Comparison of ENCODE assay signal across 22 mouse cellular contexts in the genomic region with DNA sequence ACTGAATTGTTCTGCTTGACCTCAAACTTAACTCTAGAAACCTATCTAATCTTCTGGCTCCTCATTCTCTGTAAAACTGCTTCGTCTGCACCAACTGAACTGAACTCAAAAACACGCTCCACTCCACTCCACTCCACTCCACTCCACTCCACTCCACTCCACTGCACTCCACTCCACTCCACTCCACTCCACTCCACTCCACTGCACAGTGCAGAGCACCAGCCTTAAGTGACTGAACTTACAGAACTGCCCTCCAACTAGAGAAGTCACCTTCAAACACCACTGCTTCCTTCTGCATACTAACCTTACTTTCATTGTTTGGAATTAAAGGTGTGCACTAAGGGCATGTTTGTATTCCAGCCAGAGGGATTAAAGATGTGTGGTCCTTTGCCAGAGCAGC. TPM values are rescaled to one million over a fixed set of nuclear protein-coding genes. Genes with fewer than 3 reads are reported as not detected.
A peak's percentile ranks its signal among the peaks of the same experiment; 100 is the strongest.
DNase-seq lines count a peak whose midpoint lies in the region; ATAC-seq and TF ChIP-seq lines count a peak whose summit lies in the region.
"Had no signal": no experiment of that assay in that cellular context is flagged by ENCODE, and none has a peak within 500 bp of the region (broad histone marks: within the 10 kb centered on the region; RNA-seq: fewer than 3 reads in every experiment).

No protein-coding gene starts in this region.

- no peak overlapping the region for H3K9ac ChIP-seq in heart, postnatal 0 days (replicated peaks; ENCODE audit: low read depth, low read length)
- H3K9ac ChIP-seq in lung, embryonic 15.5 days = no peak overlapping the region
- H3K9ac ChIP-seq: forebrain, embryonic 12.5 days; hindbrain, embryonic 12.5 days; limb, embryonic 15.5 days; midbrain, embryonic 12.5 days; neural tube, embryonic 15.5 days had no signal

- peaks cover 34% of the 10 kb centered on the region for H3K36me3 ChIP-seq in heart, postnatal 0 days (replicated peaks; ENCODE audit: control insufficient read depth, insufficient read depth, low read length)
- H3K36me3 ChIP-seq in lung, embryonic 15.5 days = peaks cover 45% of the 10 kb centered on the region

- no peaks in the 10 kb centered on the region for H3K9me3 ChIP-seq in heart, postnatal 0 days (replicated peaks; ENCODE audit: control insufficient read depth, low read length)
- no peaks in the 10 kb centered on the region for H3K9me3 ChIP-seq in lung, embryonic 15.5 days
- H3K9me3 ChIP-seq: forebrain, embryonic 12.5 days; G1E; hindbrain, embryonic 12.5 days; limb, embryonic 15.5 days; midbrain, embryonic 12.5 days; neural tube, embryonic 15.5 days had no signal

- intact Hi-C loops in heart, postnatal 36 days (cut with DNase I) = no loop called here

- no peak overlapping the region for H3K4me3 ChIP-seq in heart, postnatal 0 days (ENCODE audit: low read depth, low read length)
- no peak overlapping the region for H3K4me3 ChIP-seq in lung, embryonic 15.5 days
- H3K4me3 ChIP-seq: forebrain, embryonic 12.5 days; hindbrain, embryonic 12.5 days; limb, embryonic 15.5 days; midbrain, embryonic 12.5 days; myocyte; neural tube, embryonic 15.5 days had no signal

- ATAC-seq in heart, postnatal 0 days (ENCODE audit: insufficient read depth, low read depth) = no peak
- peak; percentile 59; the same call in 1 of the 2 replicates for ATAC-seq in lung, embryonic 15.5 days (ENCODE audit: borderline replicate concordance, extremely low read depth, low FRiP score, low TSS enrichment)
- ATAC-seq: inflammation-experienced regulatory T-cells, adult 6 months had no signal

- H3K4me2 ChIP-seq in heart, postnatal 0 days (ENCODE audit: low read depth, low read length) = no peak overlapping the region
- H3K4me2 ChIP-seq in lung, embryonic 15.5 days = no peak overlapping the region
- H3K4me2 ChIP-seq: forebrain, embryonic 12.5 days; hindbrain, embryonic 12.5 days; limb, embryonic 15.5 days; midbrain, embryonic 12.5 days; neural tube, embryonic 15.5 days had no signal

- H3K27ac ChIP-seq in heart, postnatal 0 days (ENCODE audit: low read depth) = peak overlapping the region; percentile 50; the same call in 1 of the 2 replicates
- H3K27ac ChIP-seq in lung, embryonic 15.5 days = peak overlapping the region; percentile 59; the same call in 1 of the 2 replicates
- H3K27ac ChIP-seq: forebrain, embryonic 12.5 days; hindbrain, embryonic 12.5 days; limb, embryonic 15.5 days; midbrain, embryonic 12.5 days; neural tube, embryonic 15.5 days had no signal

- no peaks in the 10 kb centered on the region for H3K27me3 ChIP-seq in heart, postnatal 0 days (ENCODE audit: control insufficient read depth, insufficient read depth, low read length)
- H3K27me3 ChIP-seq in lung, embryonic 15.5 days = no peaks in the 10 kb centered on the region
- H3K27me3 ChIP-seq: forebrain, embryonic 12.5 days; hindbrain, embryonic 12.5 days; limb, embryonic 15.5 days; midbrain, embryonic 12.5 days; neural tube, embryonic 15.5 days had no signal

- no peaks in the 10 kb centered on the region for H3K4me1 ChIP-seq in heart, postnatal 0 days (ENCODE audit: control insufficient read depth, insufficient read depth)
- H3K4me1 ChIP-seq in lung, embryonic 15.5 days = peaks cover 5% of the 10 kb centered on the region
- H3K4me1 ChIP-seq: forebrain, embryonic 12.5 days; hindbrain, embryonic 12.5 days; limb, embryonic 15.5 days; midbrain, embryonic 12.5 days; neural tube, embryonic 15.5 days had no signal

- TF ChIP-seq CTCF in heart, postnatal 0 days (IDR thresholded peaks at IDR 0.05; ENCODE audit: low read depth) = no peak

- TF ChIP-seq EP300 in heart, postnatal 0 days (IDR thresholded peaks at IDR 0.05; ENCODE audit: low read depth) = no peak

- WGBS in heart, postnatal 0 days = 61% methylated on average over 2 of the region's 2 CpGs
- 50% methylated on average over 2 of the region's 2 CpGs for WGBS in lung, embryonic 15.5 days

- DNase-seq in heart, postnatal 0 days (ENCODE audit: low spot score) = no peak
- no peak for DNase-seq in heart, postnatal 36 days
- DNase-seq in retina, postnatal 1 day = peak; percentile 15
- DNase-seq in retina, embryonic 14.5 days (ENCODE audit: low spot score) = no peak
- peak; percentile 56 for DNase-seq in thymus, postnatal 25 days
- DNase-seq in liver = no peak
- DNase-seq in urinary bladder, postnatal 14 days (ENCODE audit: low spot score) = no peak
- DNase-seq: adrenal gland, adult 2 months; cerebellum, adult 11 months; cerebellum, postnatal 25 days; gastrocnemius, postnatal 10 days; right cerebral cortex, postnatal 4 days had no signal

RNA-seq across cellular contexts. Expression of gene Esrp2, which starts 24.7 kb away (rescaled TPM):
- 9.8 and 10.6 TPM in 2 replicates for total RNA-seq in heart, postnatal 0 days (2014; rRNA removed; ENCODE audit: low replicate concordance)
- polyA plus RNA-seq in heart, postnatal 0 days (2015; fragmentation: Nextera tagmentation; extraction: Ambion mirVana) = 0.27 and 0.31 TPM in 2 replicates
- under 1 TPM; 0.31 to 0.46 TPM for total RNA-seq in heart, postnatal 36 days (2021)
- polyA plus RNA-seq in lung, embryonic 15.5 days (2015; fragmentation: Nextera tagmentation; extraction: Ambion mirVana) = 43.6 and 44.1 TPM in 2 replicates
- total RNA-seq: G1E; layer of hippocampus, postnatal 14 days had no signal
- polyA plus RNA-seq: G1E had no signal

RNA-seq across cellular contexts. Expression of gene Pla2g15, which starts 38.2 kb away (rescaled TPM):
- 4.5 and 4.7 TPM in 2 replicates for total RNA-seq in heart, postnatal 0 days (2014; rRNA removed; ENCODE audit: low replicate concordance)
- polyA plus RNA-seq in heart, postnatal 0 days (2015; fragmentation: Nextera tagmentation; extraction: Ambion mirVana) = 5.0 and 5.4 TPM in 2 replicates
- 1 to 10 TPM; 9.3 to 9.9 TPM for total RNA-seq in heart, postnatal 36 days (2021)
- 12.7 and 13.7 TPM in 2 replicates for polyA plus RNA-seq in lung, embryonic 15.5 days (2015; fragmentation: Nextera tagmentation; extraction: Ambion mirVana)

RNA-seq across cellular contexts. Expression of gene Nfatc3, which starts 53.4 kb away (rescaled TPM):
- total RNA-seq in heart, postnatal 0 days (2014; rRNA removed; ENCODE audit: low replicate concordance) = 26.6 and 28.3 TPM in 2 replicates
- polyA plus RNA-seq in heart, postnatal 0 days (2015; fragmentation: Nextera tagmentation; extraction: Ambion mirVana) = 2.0 and 2.4 TPM in 2 replicates
- total RNA-seq in heart, postnatal 36 days (2021) = 10 to 100 TPM; 20.1 to 20.7 TPM
- 6.6 and 8.2 TPM in 2 replicates for polyA plus RNA-seq in lung, embryonic 15.5 days (2015; fragmentation: Nextera tagmentation; extraction: Ambion mirVana)

RNA-seq across cellular contexts. Expression of gene Slc7a6, which starts 56.6 kb away (rescaled TPM):
- total RNA-seq in heart, postnatal 0 days (2014; rRNA removed; ENCODE audit: low replicate concordance) = 15.6 and 18.6 TPM in 2 replicates
- 15.4 and 18.2 TPM in 2 replicates for polyA plus RNA-seq in heart, postnatal 0 days (2015; fragmentation: Nextera tagmentation; extraction: Ambion mirVana)
- 10 to 100 TPM; 11.4 to 12.3 TPM for total RNA-seq in heart, postnatal 36 days (2021)
- polyA plus RNA-seq in lung, embryonic 15.5 days (2015; fragmentation: Nextera tagmentation; extraction: Ambion mirVana) = 50.8 and 57.6 TPM in 2 replicates

Comparison
In these comparisons a context has a peak if more than half of its experiments do, and no peak if none do; other contexts are left out.
1. DNase-seq: peak in retina, postnatal 1 day (single experiment) and thymus, postnatal 25 days (single experiment); none in heart, postnatal 0 days (single experiment), heart, postnatal 36 days (0 of 2), retina, embryonic 14.5 days (single experiment), liver (single experiment) and urinary bladder, postnatal 14 days (single experiment).